Mouse (Mus musculus) stomach, postnatal 0 days (tissue): ENCODE results near the gene Gm38100. TPM values are rescaled to one million over a fixed set of nuclear protein-coding genes. Genes with fewer than 3 reads are reported as not detected.

ENCODE experiments used
- ATAC-seq: fragments of 200-750 bp; cut with Nextera tagmentation; 2 replicates; pipeline ENCODE4 v1.8.0; 2017; ENCODE audit not compliant: low FRiP score, low TSS enrichment
- DNase-seq: peaks from one replicate; pipeline ENCODE4 v3.0.0-alpha.2; 2016; ENCODE audit warnings: low spot score
- H3K27ac ChIP-seq: fragments of 300-500 bp; sonication (generic); replicated peaks from 2 replicates; pipeline ENCODE4 v1.5.1; 2014; ENCODE audit warnings: mild to moderate bottlenecking, control low read depth
- H3K27me3 ChIP-seq: fragments of 300-500 bp; sonication (generic); 2 replicates; pipeline ENCODE4 v1.6.1; 2014; ENCODE audit warnings: low read length; ENCODE audit not compliant: control insufficient read depth, insufficient read depth
- H3K36me3 ChIP-seq: fragments of 300-500 bp; sonication (generic); 2 replicates; pipeline ENCODE4 v1.6.1; 2014; ENCODE audit warnings: low read length, mixed read lengths; ENCODE audit not compliant: control insufficient read depth, insufficient read depth
- H3K4me1 ChIP-seq: fragments of 300-500 bp; sonication (generic); replicated peaks from 2 replicates; pipeline ENCODE4 v1.6.1; 2014; ENCODE audit warnings: antibody characterized with exemption; ENCODE audit not compliant: control insufficient read depth, insufficient read depth
- H3K4me2 ChIP-seq: fragments of 300-500 bp; sonication (generic); replicated peaks from 2 replicates; pipeline ENCODE4 v1.6.1; 2014; ENCODE audit warnings: low read depth, mild to moderate bottlenecking, control low read depth, moderate library complexity
- H3K4me3 ChIP-seq: fragments of 300-500 bp; sonication (generic); 2 replicates; pipeline ENCODE4 v1.5.1; 2014; ENCODE audit warnings: low read depth, low read length, control low read depth
- H3K9ac ChIP-seq: fragments of 300-500 bp; sonication (generic); 2 replicates; pipeline ENCODE4 v1.6.1; 2014; ENCODE audit warnings: mild to moderate bottlenecking, low read length, control low read depth, mixed read lengths
- H3K9me3 ChIP-seq: fragments of 300-500 bp; sonication (generic); 2 replicates; pipeline ENCODE4 v1.6.1; 2016; ENCODE audit warnings: low read length; ENCODE audit not compliant: control insufficient read depth
- CTCF ChIP-seq: IDR thresholded peaks from 2 replicates; pipeline ENCODE4 v1.5.1; 2016; ENCODE audit warnings: antibody characterized with exemption, low read depth, mild to moderate bottlenecking, moderate library complexity
- EP300 ChIP-seq: optimal IDR thresholded peaks from 2 replicates; pipeline ENCODE3; 2016; ENCODE audit warnings: antibody characterized with exemption
- WGBS: fragments of 180-500 bp; shearing (Covaris S2); extraction: QIAGEN DNeasy Blood & Tissue Kit; methylation state at CpG from one replicate; pipeline ENCODE4 v1.1.7; 2014; 5-methylcytosine and 5-hydroxymethylcytosine counted together
- polyA plus RNA-seq: library from polyadenylated mRNA; unstranded; fragments of >200 nt; fragmentation: Nextera tagmentation; extraction: Ambion mirVana; gene quantifications from 2 replicates; pipeline ENCODE4 v1.2.1, GENCODE M21; 2015

The Gm38100 gene
- polyA plus RNA-seq, 1 experiment from 2014 or later: not detected

- H3K9ac ChIP-seq: no peak overlapping the region
- H3K27ac ChIP-seq: no peak overlapping the region
- H3K36me3 ChIP-seq: no peaks in the 10 kb centered on the region
- no peak for TF ChIP-seq EP300
- TF ChIP-seq CTCF: no peak
- H3K4me2 ChIP-seq: no peak overlapping the region
- 78% methylated on average over 2 of the region's 2 CpGs for WGBS
- H3K9me3 ChIP-seq: no peaks in the 10 kb centered on the region
- H3K4me3 ChIP-seq: no peak overlapping the region
- DNase-seq: no peak
- H3K4me1 ChIP-seq: no peaks in the 10 kb centered on the region
- no peak for ATAC-seq
- no peaks in the 10 kb centered on the region for H3K27me3 ChIP-seq
Measured at GRCm38 (mm10) chr1:175950851-175951250, 30.7 kb downstream of the Gm38100 start.

DNA sequence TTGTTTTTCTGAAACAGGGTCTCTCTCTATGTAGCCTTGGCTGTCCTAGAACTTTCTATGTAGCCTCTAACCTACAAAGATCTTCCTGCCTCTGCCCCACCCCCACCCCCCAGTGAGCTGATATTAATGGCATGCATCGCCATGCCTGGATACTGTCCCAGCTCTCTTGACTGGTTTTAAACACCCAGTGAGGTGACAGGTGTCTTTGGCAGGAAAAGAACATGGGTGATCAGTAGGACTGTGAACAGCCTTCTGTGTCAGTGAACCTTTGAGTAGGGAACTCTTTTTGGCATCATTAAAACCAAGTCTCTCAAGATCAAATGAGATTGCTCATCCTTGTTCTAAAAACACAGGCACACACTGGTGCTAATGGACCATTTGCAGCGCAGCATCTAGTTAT is 41.7 kb downstream of the Gm38100 start:
- WGBS: 85% methylated on average over 2 of the region's 2 CpGs
- Histone ChIP-seq H3K9me3 (no peaks in the 10 kb centered on the region), H3K9ac (no peak overlapping the region), H3K27ac (no peak overlapping the region), H3K4me1 (no peaks in the 10 kb centered on the region), H3K36me3 (no peaks in the 10 kb centered on the region), H3K27me3 (no peaks in the 10 kb centered on the region), H3K4me3 (no peak overlapping the region), H3K4me2 (no peak overlapping the region)
- ATAC-seq: no peak
- DNase-seq: no peak
- TF ChIP-seq CTCF: no peak
- TF ChIP-seq EP300: no peak

DNA sequence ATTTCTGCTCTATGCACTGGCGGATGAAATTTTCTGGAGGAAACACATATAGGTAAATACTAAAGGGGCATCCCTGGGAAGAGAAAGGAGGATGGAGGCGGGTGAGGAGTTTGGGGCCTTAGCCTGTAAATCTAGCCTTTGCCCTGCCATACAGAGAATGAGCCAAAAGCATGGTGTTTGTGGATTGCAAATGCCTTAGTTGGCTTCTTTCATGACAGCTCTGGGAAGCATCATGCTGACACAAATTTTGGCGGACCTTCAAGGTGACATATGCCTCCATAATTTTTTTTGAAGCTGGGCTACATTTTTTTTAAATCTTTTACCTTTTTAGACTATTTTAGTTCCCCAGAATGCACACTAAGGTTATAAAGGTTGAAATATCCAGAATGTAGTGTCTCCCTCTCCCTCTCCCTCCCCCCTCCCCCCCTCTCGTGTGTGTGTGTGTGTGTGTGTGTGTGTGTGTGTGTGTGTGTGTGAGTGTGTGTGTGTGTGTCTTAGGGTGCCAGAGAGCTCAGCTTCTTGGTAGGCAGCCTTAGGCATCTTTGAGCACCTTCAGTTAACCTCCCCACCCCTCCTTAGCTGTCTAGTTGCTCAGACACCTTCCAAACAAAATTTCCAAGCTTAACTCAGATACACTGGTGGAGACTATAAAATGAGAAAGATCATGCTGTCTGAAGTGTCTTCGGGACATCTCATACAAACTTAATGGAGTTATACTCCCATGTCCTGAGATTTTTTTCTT is 47.0 kb downstream of the Gm38100 start:
- no peaks in the 10 kb centered on the region for H3K27me3 ChIP-seq
- H3K36me3 ChIP-seq: no peaks in the 10 kb centered on the region
- DNase-seq: no peak
- TF ChIP-seq CTCF (no peak), EP300 (no peak)
- no peaks in the 10 kb centered on the region for H3K9me3 ChIP-seq
- no peaks in the 10 kb centered on the region for H3K4me1 ChIP-seq
- ATAC-seq: no peak
- no peak overlapping the region for H3K4me2 ChIP-seq
- H3K9ac ChIP-seq: no peak overlapping the region
- no peak overlapping the region for H3K27ac ChIP-seq
- WGBS: 90% methylated on average over 4 of the region's 5 CpGs
- H3K4me3 ChIP-seq: no peak overlapping the region

- Histone ChIP-seq H3K27ac (no peak overlapping the region), H3K4me2 (no peak overlapping the region), H3K27me3 (no peaks in the 10 kb centered on the region), H3K9ac (no peak overlapping the region), H3K36me3 (no peaks in the 10 kb centered on the region), H3K4me1 (no peaks in the 10 kb centered on the region), H3K9me3 (no peaks in the 10 kb centered on the region), H3K4me3 (no peak overlapping the region)
- TF ChIP-seq CTCF (no peak), EP300 (no peak)
- ATAC-seq (no peak), DNase-seq (no peak)
- 79% methylated on average over 5 of the region's 5 CpGs for WGBS
Measured at GRCm38 (mm10) chr1:175970710-175971109, 50.6 kb downstream of the Gm38100 start.

Other genes starting within 250 kb of the Gm38100 start
- gene Opn3, start 227.6 kb upstream of the Gm38100 start, polyA plus RNA-seq: 2.4 and 3.3 TPM in 2 replicates
- 1.0 and 1.5 TPM in 2 replicates for gene Chml, start 227.4 kb upstream of the Gm38100 start, polyA plus RNA-seq
- not detected in 2 replicates for gene Wdr64, start 221.7 kb upstream of the Gm38100 start, polyA plus RNA-seq
- gene Exo1, start 39.7 kb upstream of the Gm38100 start, polyA plus RNA-seq: 6.3 and 8.9 TPM in 2 replicates
- gene Rbm8a2, start 58.8 kb downstream of the Gm38100 start, polyA plus RNA-seq: 0.46 and 0.51 TPM in 2 replicates